Mouse (Mus musculus): ENCODE measurements at regions not wholly inside any gene's neighbourhood (a gene's known extent, or its start where the extent isn't known, plus 50 kb on each side); places are given as distances from the start of the nearest gene placed in this dataset.

GRCm38 (mm10) chr10:14207051-14207570, 241.2 kb downstream of the Hivep2 start:
- Histone ChIP-seq H3K27me3 (ENCODE audit: control insufficient read depth, insufficient read depth, low read length) (no peaks in the 10 kb centered on the region), H3K9ac (ENCODE audit: low read depth, low read length, severe bottlenecking) (no peak overlapping the region), H3K4me2 (replicated peaks; ENCODE audit: low read depth, low read length, severe bottlenecking) (no peak overlapping the region), H3K4me1 (ENCODE audit: control insufficient read depth, insufficient read depth, low read length) (no peaks in the 10 kb centered on the region), H3K9me3 (ENCODE audit: control insufficient read depth, low read length) (no peaks in the 10 kb centered on the region), H3K27ac (replicated peaks; ENCODE audit: low read depth, low read length) (no peak overlapping the region), H3K36me3 (ENCODE audit: control insufficient read depth, insufficient read depth, low read length) (no peaks in the 10 kb centered on the region), H3K4me3 (replicated peaks; ENCODE audit: low read length) (no peak overlapping the region)
- DNase-seq (ENCODE audit: low spot score) (no peak), ATAC-seq (ENCODE audit: low FRiP score, low read depth) (no peak)
- no peak for TF ChIP-seq POLR2A (IDR thresholded peaks at IDR 0.05; ENCODE audit: borderline replicate concordance, extremely low read depth, insufficient read depth, insufficient read length)
- 88% methylated on average over 5 of the region's 5 CpGs for WGBS
